Mouse (Mus musculus): ENCODE measurements around the gene Lmo7.

DNA sequence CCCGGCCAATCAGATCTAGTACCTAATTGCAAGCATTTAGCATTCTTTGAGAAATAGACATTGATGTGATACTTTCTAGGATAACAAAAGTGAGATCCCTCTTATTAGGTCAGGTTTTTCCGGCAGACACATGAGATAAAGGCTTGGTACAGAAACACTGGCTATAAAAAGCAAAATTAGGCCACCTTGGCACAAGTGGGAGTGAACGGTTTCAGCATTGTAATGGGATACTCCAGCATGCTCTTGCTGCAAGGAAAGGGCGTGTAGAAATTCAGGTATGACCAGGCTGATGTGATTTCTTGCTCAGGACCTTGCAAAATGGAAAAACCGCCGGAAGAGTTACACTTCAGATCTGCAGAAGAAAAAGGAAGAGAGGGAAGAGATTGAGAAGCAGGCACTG is 168.5 kb downstream of the Lmo7 start:
- TF ChIP-seq CTCF (IDR thresholded peaks at IDR 0.05; ENCODE audit: low read depth) (no peak), EP300 (IDR thresholded peaks at IDR 0.05; ENCODE audit: low read depth) (no peak)
